Mouse (Mus musculus): ENCODE measurements around the gene Pde1a. TPM values are rescaled to one million over a fixed set of nuclear protein-coding genes. Genes with fewer than 3 reads are reported as not detected.
A peak's percentile ranks its signal among the peaks of the same experiment; 100 is the strongest.

Pde1a gene
- polyA plus RNA-seq, 1 experiment from 2014 or later, result 37.5 TPM

- no peak for TF ChIP-seq CTCF (IDR thresholded peaks at IDR 0.05; ENCODE audit: low read depth)
- no peak overlapping the region for H3K4me2 ChIP-seq (ENCODE audit: low read length)
- no peaks in the 10 kb centered on the region for H3K4me1 ChIP-seq (replicated peaks; ENCODE audit: insufficient read depth, low read length)
- no peak overlapping the region for H3K27ac ChIP-seq
- H3K27me3 ChIP-seq (ENCODE audit: insufficient read depth, low read length), result no peaks in the 10 kb centered on the region
- H3K9me3 ChIP-seq (replicated peaks; ENCODE audit: low read length), result no peaks in the 10 kb centered on the region
- ATAC-seq (replicated peaks; ENCODE audit: low FRiP score, low read depth) (no peak), DNase-seq (ENCODE audit: low spot score) (no peak)
- no peaks in the 10 kb centered on the region for H3K36me3 ChIP-seq (ENCODE audit: insufficient read depth, low read length)
- no peak overlapping the region for H3K9ac ChIP-seq (ENCODE audit: low read depth, low read length)
- no peak overlapping the region for H3K4me3 ChIP-seq (replicated peaks; ENCODE audit: low read depth, low read length)
These were observed 73.2 kb downstream of the Pde1a start for GRCm38 (mm10) chr2:80056062-80056461.

GRCm38 (mm10) chr2:80054042-80054441 is 75.2 kb downstream of the Pde1a start:
- no peaks in the 10 kb centered on the region for H3K9me3 ChIP-seq (replicated peaks; ENCODE audit: low read length)
- no peak overlapping the region for H3K27ac ChIP-seq
- no peak overlapping the region for H3K4me3 ChIP-seq (replicated peaks; ENCODE audit: low read depth, low read length)
- DNase-seq (ENCODE audit: low spot score), result peak; percentile 52
- H3K27me3 ChIP-seq (ENCODE audit: insufficient read depth, low read length), result no peaks in the 10 kb centered on the region
- H3K4me1 ChIP-seq (replicated peaks; ENCODE audit: insufficient read depth, low read length), result no peaks in the 10 kb centered on the region
- ATAC-seq (replicated peaks; ENCODE audit: low FRiP score, low read depth), result no peak
- H3K36me3 ChIP-seq (ENCODE audit: insufficient read depth, low read length), result no peaks in the 10 kb centered on the region
- H3K9ac ChIP-seq (ENCODE audit: low read depth, low read length), result no peak overlapping the region
- TF ChIP-seq CTCF (IDR thresholded peaks at IDR 0.05; ENCODE audit: low read depth), result no peak
- no peak overlapping the region for H3K4me2 ChIP-seq (ENCODE audit: low read length)
- WGBS, result 61% methylated on average over 3 of the region's 3 CpGs

- no peaks in the 10 kb centered on the region for H3K9me3 ChIP-seq (replicated peaks; ENCODE audit: low read length)
- no peaks in the 10 kb centered on the region for H3K36me3 ChIP-seq (ENCODE audit: insufficient read depth, low read length)
- 81% methylated on average over 4 of the region's 4 CpGs for WGBS
- no peaks in the 10 kb centered on the region for H3K4me1 ChIP-seq (replicated peaks; ENCODE audit: insufficient read depth, low read length)
- H3K27ac ChIP-seq, result no peak overlapping the region
- no peaks in the 10 kb centered on the region for H3K27me3 ChIP-seq (ENCODE audit: insufficient read depth, low read length)
- no peak overlapping the region for H3K4me3 ChIP-seq (replicated peaks; ENCODE audit: low read depth, low read length)
- H3K9ac ChIP-seq (ENCODE audit: low read depth, low read length), result no peak overlapping the region
- no peak for ATAC-seq (replicated peaks; ENCODE audit: low FRiP score, low read depth)
- DNase-seq (ENCODE audit: low spot score), result no peak
- TF ChIP-seq CTCF (IDR thresholded peaks at IDR 0.05; ENCODE audit: low read depth), result no peak
- H3K4me2 ChIP-seq (ENCODE audit: low read length), result no peak overlapping the region
These were observed 82.3 kb downstream of the Pde1a start for GRCm38 (mm10) chr2:80046751-80047513.

GRCm38 (mm10) chr2:80038642-80039445 is 90.4 kb downstream of the Pde1a start:
- Histone ChIP-seq H3K9me3 (replicated peaks; ENCODE audit: low read length) (no peaks in the 10 kb centered on the region), H3K9ac (ENCODE audit: low read depth, low read length) (peak overlapping the region; percentile 46; the same call in 1 of the 2 replicates), H3K4me3 (replicated peaks; ENCODE audit: low read depth, low read length) (peak overlapping the region; percentile 36), H3K4me1 (replicated peaks; ENCODE audit: insufficient read depth, low read length) (0 out of 2 replicates have a peak, but pooled peaks cover 3% of the 10 kb centered on the region), H3K4me2 (ENCODE audit: low read length) (peak overlapping the region; percentile 52), H3K27ac (peak overlapping the region; percentile 38), H3K27me3 (ENCODE audit: insufficient read depth, low read length) (no peaks in the 10 kb centered on the region), H3K36me3 (ENCODE audit: insufficient read depth, low read length) (no peaks in the 10 kb centered on the region)
- WGBS, result 23% methylated on average over 10 of the region's 10 CpGs
- no peak for TF ChIP-seq CTCF (IDR thresholded peaks at IDR 0.05; ENCODE audit: low read depth)
- DNase-seq (ENCODE audit: low spot score) (peak; percentile 93), ATAC-seq (replicated peaks; ENCODE audit: low FRiP score, low read depth) (peak; percentile 80)

GRCm38 (mm10) chr2:80037971-80038370 is 91.3 kb downstream of the Pde1a start:
- ATAC-seq (replicated peaks; ENCODE audit: low FRiP score, low read depth), result no peak
- H3K9ac ChIP-seq (ENCODE audit: low read depth, low read length), result no peak overlapping the region

GRCm38 (mm10) chr2:80029051-80029450 is 100.2 kb downstream of the Pde1a start:
- no peaks in the 10 kb centered on the region for H3K36me3 ChIP-seq (ENCODE audit: insufficient read depth, low read length)
- TF ChIP-seq CTCF (IDR thresholded peaks at IDR 0.05; ENCODE audit: low read depth), result no peak
- DNase-seq (ENCODE audit: low spot score), result no peak
- no peaks in the 10 kb centered on the region for H3K4me1 ChIP-seq (replicated peaks; ENCODE audit: insufficient read depth, low read length)
- WGBS, result 63% methylated on average over 2 of the region's 2 CpGs
- H3K9ac ChIP-seq (ENCODE audit: low read depth, low read length), result no peak overlapping the region
- no peaks in the 10 kb centered on the region for H3K27me3 ChIP-seq (ENCODE audit: insufficient read depth, low read length)
- ATAC-seq (replicated peaks; ENCODE audit: low FRiP score, low read depth), result 0 out of 2 replicates have a peak, but pooled peaks have one; percentile 49
- no peaks in the 10 kb centered on the region for H3K9me3 ChIP-seq (replicated peaks; ENCODE audit: low read length)
- no peak overlapping the region for H3K4me2 ChIP-seq (ENCODE audit: low read length)
- no peak overlapping the region for H3K27ac ChIP-seq
- no peak overlapping the region for H3K4me3 ChIP-seq (replicated peaks; ENCODE audit: low read depth, low read length)

More at GRCm38 (mm10) chr2:80037971-80038370, 91.3 kb downstream of the Pde1a start:
- no peaks in the 10 kb centered on the region for H3K27me3 ChIP-seq (ENCODE audit: insufficient read depth, low read length)
- peak overlapping the region; percentile 36 for H3K4me3 ChIP-seq (replicated peaks; ENCODE audit: low read depth, low read length)
- 62% methylated on average over 5 of the region's 5 CpGs for WGBS
- H3K9me3 ChIP-seq (replicated peaks; ENCODE audit: low read length), result no peaks in the 10 kb centered on the region
- TF ChIP-seq CTCF (IDR thresholded peaks at IDR 0.05; ENCODE audit: low read depth), result no peak
- no peak for DNase-seq (ENCODE audit: low spot score)
- peak overlapping the region; percentile 52 for H3K4me2 ChIP-seq (ENCODE audit: low read length)
- 0 out of 2 replicates have a peak, but pooled peaks cover 3% of the 10 kb centered on the region for H3K4me1 ChIP-seq (replicated peaks; ENCODE audit: insufficient read depth, low read length)
- no peaks in the 10 kb centered on the region for H3K36me3 ChIP-seq (ENCODE audit: insufficient read depth, low read length)
- 0 out of 2 replicates have a peak overlapping the region, but pooled peaks have one; percentile 38 for H3K27ac ChIP-seq

Data from kidney, postnatal 0 days (tissue).